Mouse (Mus musculus): ENCODE results near the gene Tubb4a.
A peak's percentile ranks its signal among the peaks of the same experiment; 100 is the strongest.
"Not testable (repeated sequence)": the region's sequence is repeated elsewhere in the genome, so short reads cannot be mapped to it uniquely, and the experiment has no call there.

Tubb4a gene

GRCm38 (mm10) chr17:57087049-57087832 is at the start of gene Tubb4a:
TSS of gene Tubb4a (minus strand) at chr17:57087782.
- peak; percentile 52 to 71 for DNase-seq (ENCODE audit: low spot score in 2 of 2)

GRCm38 (mm10) chr17:57135635-57136034 is 48.1 kb upstream of the Tubb4a start:
- DNase-seq (ENCODE audit: low spot score in 2 of 2): no peak

- DNase-seq (ENCODE audit: low spot score in 2 of 2): no peak
Observed at GRCm38 (mm10) chr17:57134693-57135092, 47.1 kb upstream of the Tubb4a start.

DNA sequence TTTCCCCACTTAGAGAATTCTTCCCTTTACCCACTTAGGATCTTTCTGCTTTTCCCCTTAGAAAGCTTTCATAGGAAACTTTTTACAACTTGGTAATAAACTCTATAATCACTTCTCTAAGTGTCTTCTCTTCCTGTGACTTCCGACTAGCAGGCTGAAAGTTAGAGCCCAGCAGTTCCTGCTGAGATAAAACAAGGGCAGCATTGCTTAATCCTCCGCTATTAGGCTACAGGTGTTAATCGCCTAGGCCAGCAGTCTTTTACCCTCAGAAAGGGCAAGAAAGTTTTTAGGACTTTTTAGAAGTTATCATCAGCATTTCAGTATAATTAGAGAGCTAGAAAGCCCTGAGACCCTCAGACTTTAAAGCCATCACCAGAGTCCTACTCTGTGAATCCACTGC is 46.4 kb upstream of the Tubb4a start:
- not testable (repeated sequence) for DNase-seq (ENCODE audit: low spot score in 2 of 2)

DNA sequence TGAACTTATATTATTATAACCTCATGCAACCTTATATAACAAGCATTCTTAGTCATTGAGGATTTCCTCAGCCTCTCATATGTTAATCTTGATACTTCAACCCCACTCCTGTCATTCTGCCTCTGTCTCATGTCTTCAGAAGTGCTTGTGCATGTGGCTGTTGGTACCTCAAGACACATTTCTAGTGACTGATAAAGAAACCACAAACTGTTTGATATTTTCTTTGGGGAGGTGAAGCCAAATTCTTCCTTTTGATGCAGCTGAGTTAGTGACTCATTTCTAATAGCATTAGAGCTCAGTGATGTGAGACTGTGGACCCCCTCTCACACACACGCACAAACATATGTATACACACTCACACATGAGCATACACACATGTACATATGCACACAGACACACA is 44.2 kb upstream of the Tubb4a start:
- DNase-seq (ENCODE audit: low spot score in 2 of 2): no peak

DNA sequence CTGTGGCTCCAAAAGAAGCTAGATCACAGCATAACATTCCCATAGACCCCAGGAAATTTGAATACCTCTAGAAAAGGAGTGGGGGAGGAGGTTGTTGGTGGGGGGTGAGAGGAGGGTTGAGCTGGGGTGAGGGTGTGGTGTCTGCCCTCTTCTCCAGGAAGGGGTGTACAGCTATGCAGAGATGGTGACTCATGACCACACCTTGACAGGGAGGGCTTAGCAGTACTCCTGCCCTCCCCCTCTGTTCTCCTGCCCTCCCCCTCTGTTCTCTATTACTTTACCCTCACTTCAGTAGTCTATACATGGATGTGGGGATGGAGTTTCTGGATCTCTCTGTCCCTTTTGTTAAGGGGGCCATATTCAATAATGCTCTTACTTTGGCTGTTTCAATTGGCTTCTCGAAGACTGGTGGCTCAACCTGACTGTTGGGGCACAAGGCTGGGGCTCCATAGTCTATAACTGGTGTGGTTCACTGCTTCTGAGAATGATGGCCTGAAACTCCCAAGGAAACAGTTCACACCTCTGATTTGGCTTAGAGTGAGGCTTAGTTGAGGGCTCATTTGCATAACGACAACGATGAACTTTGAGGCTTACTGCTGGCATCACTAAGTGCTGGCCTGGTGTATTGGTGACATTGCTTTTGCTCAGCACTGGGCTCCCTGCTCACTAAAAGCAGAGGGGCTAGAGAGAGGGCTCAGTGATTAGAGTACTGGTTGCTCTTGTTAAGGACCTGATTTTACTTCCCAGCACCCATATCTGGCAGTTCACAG is 38.5 kb upstream of the Tubb4a start:
- DNase-seq (ENCODE audit: low spot score in 2 of 2): no peak

- no peak for DNase-seq (ENCODE audit: low spot score in 2 of 2)
Observed at GRCm38 (mm10) chr17:57124792-57125191, 37.2 kb upstream of the Tubb4a start.

DNA sequence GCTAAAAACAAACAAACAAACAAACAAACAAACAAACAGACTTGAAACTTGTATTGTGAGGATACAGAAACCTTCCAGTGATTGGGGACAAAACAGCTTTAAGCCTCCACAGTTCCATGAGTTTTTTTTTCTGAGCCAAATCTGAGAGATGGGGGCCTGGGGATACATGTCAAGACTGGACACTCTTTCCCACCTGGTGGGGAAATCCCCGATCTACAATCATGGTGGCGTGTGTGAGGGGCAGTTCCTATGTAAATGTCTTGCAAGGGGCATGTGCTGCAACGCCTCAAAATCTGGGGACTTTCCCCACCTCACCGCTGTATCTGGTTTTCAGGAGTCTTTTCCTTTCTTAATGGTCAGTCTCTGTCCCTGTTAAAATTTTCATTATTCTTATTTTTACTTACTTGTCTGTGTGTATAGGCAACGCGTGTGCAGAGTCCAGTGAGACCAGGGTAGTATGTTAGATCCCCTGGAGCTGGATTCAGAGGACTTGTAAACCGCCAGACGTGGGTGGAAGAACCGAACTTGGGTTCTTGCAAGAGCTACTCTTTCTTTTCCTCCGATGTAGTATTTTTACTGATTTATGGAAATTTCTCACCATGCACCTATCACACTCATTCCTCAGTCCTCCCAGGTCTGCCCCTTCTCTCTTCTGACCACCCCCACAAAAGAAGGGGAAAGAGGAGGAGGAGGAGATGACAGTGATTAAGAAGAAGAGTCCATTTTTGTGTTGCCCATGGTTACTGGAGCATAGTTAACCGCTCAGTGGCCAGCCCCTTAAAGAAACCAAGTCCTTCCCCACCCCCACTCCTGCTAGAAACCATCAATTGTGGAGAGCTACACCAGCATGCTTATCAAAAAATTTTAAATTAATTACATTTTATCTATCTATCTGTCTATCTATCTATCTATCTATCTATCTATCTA is 35.9 kb upstream of the Tubb4a start:
- DNase-seq (ENCODE audit: low spot score in 2 of 2): no peak

DNA sequence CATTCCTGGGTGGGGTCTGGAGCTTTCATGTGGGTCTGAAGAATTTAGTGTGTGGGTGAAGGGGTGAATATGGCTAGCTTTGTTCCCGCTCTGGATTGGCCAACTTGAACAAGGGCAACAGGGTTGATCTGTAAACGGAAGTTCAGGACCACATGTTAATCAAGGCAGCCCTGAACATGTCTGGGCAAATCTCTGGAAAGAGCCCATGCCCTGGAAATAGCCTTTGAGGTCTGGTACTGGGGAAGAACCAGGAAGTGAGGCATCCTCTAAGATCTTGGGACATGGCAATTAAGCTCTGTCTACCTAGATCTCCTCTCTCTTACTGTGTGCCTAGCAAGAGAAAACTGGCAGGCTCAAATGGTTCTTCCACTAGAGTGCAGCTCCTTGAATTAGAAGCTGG is 34.3 kb upstream of the Tubb4a start:
- no peak for DNase-seq (ENCODE audit: low spot score in 2 of 2)

DNA sequence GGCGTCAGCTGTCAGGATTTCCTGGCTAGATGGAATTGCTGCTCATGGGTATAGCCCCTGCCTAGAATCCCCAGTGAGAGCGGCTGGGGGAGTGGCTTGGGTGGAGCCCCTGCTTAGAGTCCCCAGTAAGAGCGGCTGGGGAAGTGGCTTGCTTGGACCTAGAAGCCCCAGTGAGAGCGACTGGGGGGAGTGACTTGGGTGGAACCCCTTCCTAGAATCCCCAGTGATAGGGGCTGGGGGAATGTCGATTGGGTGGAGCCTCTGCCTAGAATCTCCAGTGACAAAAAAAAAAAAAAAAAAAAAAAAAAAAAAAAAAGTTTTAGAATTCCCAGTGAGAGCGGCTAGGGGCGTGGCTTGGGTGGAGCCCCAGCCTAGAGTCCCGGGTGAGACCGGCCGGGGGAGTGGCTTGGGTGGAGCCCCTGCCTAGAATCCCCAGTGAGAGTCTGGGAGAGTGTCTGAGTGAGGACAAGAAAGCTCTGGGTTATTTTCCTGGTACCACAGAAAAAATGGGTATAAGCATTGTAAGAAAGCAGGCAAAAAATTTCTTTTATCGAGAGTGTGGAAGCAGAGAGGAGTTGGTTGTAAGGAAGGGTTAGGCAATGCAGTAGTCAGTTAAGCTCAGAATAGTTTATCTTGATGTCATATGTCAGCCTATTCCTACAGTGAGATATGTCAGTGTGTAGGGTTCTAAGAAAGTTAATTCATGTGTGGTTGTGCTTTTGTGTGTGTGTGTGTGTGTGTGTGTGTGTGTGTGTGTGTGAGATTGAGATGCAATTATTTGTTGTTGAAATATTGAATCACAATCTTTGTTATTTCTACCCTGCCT is 31.2 kb upstream of the Tubb4a start:
- no peak for DNase-seq (ENCODE audit: low spot score in 2 of 2)

DNA sequence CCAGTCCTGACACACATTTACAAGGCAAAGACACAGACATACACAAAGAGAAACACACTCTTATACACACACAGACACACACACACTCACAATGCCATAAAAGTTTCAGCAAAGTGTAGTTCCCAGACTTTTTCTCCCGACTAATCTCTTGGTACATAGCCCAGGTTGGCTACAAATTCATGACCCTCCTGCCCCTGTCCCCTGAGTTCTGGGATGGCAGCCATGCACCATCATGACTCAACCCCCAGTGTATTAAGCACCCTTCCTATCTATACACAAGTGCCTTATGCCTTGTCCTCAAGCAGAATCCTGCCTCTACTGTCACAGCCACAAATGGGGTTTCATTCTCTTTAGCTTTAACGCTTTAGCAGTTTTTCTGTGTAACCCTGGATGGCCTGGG is 29.2 kb upstream of the Tubb4a start:
- DNase-seq (ENCODE audit: low spot score in 2 of 2): no peak

GRCm38 (mm10) chr17:57112768-57113474 is 25.3 kb upstream of the Tubb4a start:
- no peak for DNase-seq (ENCODE audit: low spot score in 2 of 2)

- no peak for DNase-seq (ENCODE audit: low spot score in 2 of 2)
Observed at GRCm38 (mm10) chr17:57110005-57110404, 22.4 kb upstream of the Tubb4a start.

- DNase-seq (ENCODE audit: low spot score in 2 of 2): no peak
Observed at GRCm38 (mm10) chr17:57108666-57109171, 21.1 kb upstream of the Tubb4a start.

GRCm38 (mm10) chr17:57108040-57108665 is 20.6 kb upstream of the Tubb4a start:
- no peak for DNase-seq (ENCODE audit: low spot score in 2 of 2)

DNA sequence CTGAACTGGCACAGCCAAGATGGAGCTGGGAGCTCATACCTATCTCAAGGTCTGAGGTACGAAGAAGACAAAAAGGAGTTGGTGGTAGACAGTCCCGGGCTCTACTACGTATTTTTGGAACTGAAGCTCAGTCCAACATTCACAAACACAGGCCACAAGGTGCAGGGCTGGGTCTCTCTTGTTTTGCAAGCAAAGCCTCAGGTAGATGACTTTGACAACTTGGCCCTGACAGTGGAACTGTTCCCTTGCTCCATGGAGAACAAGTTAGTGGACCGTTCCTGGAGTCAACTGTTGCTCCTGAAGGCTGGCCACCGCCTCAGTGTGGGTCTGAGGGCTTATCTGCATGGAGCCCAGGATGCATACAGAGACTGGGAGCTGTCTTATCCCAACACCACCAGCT is 19.5 kb upstream of the Tubb4a start:
- no peak for DNase-seq (ENCODE audit: low spot score in 2 of 2)

DNA sequence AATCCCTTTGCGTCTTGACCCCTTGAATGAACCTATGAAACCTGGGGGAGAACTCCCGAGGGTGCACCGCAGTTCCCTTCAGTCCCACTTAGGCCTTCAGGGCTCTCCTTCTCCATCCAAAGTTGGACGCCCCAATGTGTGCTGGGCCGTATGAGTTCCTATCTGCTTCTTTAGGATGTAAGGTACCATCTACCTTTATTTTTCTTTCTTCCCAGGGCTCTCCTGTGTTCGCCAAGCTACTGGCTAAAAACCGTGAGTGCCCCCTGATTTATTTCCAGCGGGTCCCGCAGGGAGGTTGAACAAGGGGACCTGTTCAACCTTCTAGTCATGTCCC is 18.4 kb upstream of the Tubb4a start:
- DNase-seq (ENCODE audit: low spot score in 2 of 2): no peak

DNA sequence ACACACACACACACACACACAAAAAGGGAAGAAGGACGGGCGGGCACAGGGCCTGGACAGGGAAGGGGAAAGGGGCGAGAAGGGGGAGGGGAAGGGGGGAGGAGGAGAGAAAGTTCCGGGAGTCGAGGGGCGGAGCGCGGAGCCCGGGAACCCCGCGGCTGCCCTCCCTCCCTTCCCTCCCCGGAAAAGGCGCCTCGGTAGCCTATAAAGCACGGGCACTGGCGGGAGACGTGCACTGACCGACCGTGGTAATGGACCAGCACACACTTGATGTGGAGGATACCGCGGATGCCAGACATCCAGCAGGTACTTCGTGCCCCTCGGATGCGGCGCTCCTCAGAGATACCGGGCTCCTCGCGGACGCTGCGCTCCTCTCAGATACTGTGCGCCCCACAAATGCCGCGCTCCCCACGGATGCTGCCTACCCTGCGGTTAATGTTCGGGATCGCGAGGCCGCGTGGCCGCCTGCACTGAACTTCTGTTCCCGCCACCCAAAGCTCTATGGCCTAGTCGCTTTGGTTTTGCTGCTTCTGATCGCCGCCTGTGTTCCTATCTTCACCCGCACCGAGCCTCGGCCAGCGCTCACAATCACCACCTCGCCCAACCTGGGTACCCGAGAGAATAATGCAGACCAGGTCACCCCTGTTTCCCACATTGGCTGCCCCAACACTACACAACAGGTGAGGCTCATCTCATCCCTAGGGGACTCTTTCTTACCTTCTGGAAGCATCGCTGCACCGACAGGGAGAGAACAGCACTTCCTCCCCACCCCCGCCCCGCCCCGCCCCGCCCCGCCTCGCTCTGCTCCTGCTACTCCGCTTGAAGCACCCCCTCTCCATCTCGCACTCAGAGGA is 17.8 kb upstream of the Tubb4a start, which contains the start of gene Tnfsf9:
Gene Tnfsf9 (plus strand): TSS at position 145 of the 854 bp plus-strand sequence.
- peak in 1 of 2 experiments; percentile 22 for DNase-seq (ENCODE audit: low spot score in 2 of 2)

DNA sequence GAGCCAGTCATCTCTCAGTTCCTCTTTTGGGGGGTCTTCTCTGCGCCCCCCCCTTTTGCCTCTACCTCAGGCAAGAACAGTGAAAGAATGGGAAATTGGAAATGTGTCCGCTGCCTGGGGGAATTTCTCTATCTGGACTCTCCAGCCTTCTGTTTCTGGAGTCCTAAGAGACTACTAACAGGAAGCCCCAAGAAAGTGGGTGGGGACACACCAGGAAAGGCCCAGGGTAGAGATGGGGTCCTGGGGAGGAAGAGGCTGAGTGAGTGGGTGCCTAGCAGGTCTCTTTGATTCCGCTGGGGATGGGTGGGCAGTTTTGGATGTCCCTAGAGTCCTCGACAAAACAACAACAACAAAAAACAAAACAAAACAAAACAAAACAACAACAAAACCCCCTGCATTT is 16.9 kb upstream of the Tubb4a start:
- DNase-seq (ENCODE audit: low spot score in 2 of 2): no peak
